Mouse (Mus musculus) small intestine, adult 2 months (tissue): ENCODE data around the gene Folr1. TPM values are rescaled to one million over a fixed set of nuclear protein-coding genes. Genes with fewer than 3 reads are reported as not detected.

Experiments used
- H3K27ac ChIP-seq: fragments of 200-500 bp; 2 replicates; pipeline ENCODE4 v1.5.1; 2012; ENCODE audit warnings: low read depth, low read length, control low read depth, inconsistent platforms; ENCODE audit not compliant: insufficient read depth
- H3K27me3 ChIP-seq: fragments of 200-500 bp; 2 replicates; pipeline ENCODE4 v1.6.1; 2012; ENCODE audit warnings: mild to moderate bottlenecking, moderate library complexity, low read length, inconsistent platforms; ENCODE audit not compliant: control insufficient read depth, insufficient read depth
- H3K36me3 ChIP-seq: fragments of 200-500 bp; 2 replicates; pipeline ENCODE4 v1.6.1; 2012; ENCODE audit warnings: mild to moderate bottlenecking, low read length, control low read depth, inconsistent platforms; ENCODE audit not compliant: control insufficient read depth, insufficient read depth
- H3K4me1 ChIP-seq: fragments of 200-500 bp; 2 replicates; pipeline ENCODE4 v1.6.1; 2012; ENCODE audit warnings: low read length, inconsistent platforms, mixed read lengths; ENCODE audit not compliant: control insufficient read depth, insufficient read depth, insufficient read length
- H3K4me3 ChIP-seq: fragments of 200-500 bp; 2 replicates; pipeline ENCODE4 v1.5.1; 2012; ENCODE audit warnings: low read depth, mild to moderate bottlenecking, control low read depth, inconsistent platforms, low read length, moderate library complexity
- CTCF ChIP-seq: fragments of 200-500 bp; IDR thresholded peaks from 2 replicates; pipeline ENCODE4 v1.5.1; 2012; ENCODE audit warnings: low read depth, mild to moderate bottlenecking, control low read depth, inconsistent platforms, low read length, moderate library complexity, mixed read lengths; ENCODE audit not compliant: insufficient replicate concordance, insufficient read length; ENCODE audit errors: extremely low read depth
- POLR2A ChIP-seq: fragments of 200-500 bp; IDR thresholded peaks from 2 replicates; pipeline ENCODE4 v1.6.1; 2012; ENCODE audit warnings: low read depth, mild to moderate bottlenecking, control low read depth, inconsistent platforms, low read length, moderate library complexity
- WGBS: fragments of 180-500 bp; shearing (Covaris S2); methylation state at CpG from one replicate; pipeline ENCODE4 v1.1.7; 2018; 5-methylcytosine and 5-hydroxymethylcytosine counted together
- polyA plus RNA-seq: library from polyadenylated mRNA; depleted of rRNA; stranded (reverse); fragments of >200 nt; gene quantifications from 2 replicates; pipeline ENCODE4 v1.2.3, GENCODE M21; 2012

Folr1 gene
- polyA plus RNA-seq, 1 experiment = 0.84 TPM

GRCm38 (mm10) chr7:101857094-101857493 is 13.5 kb downstream of the Folr1 start, which contains the start of gene Folr2:
TSS of gene Folr2 (minus strand) at chr7:101857194.
- Histone ChIP-seq H3K4me1 (no peaks in the 10 kb centered on the region; the same call in 1 of the 2 replicates), H3K4me3 (no peak within 1 kb of the TSS), H3K36me3 (no peaks in the 10 kb centered on the region), H3K27me3 (no peaks in the 10 kb centered on the region), H3K27ac (no peak within 1 kb of the TSS)
- 78% methylated on average over 4 of the region's 4 CpGs for WGBS
- TF ChIP-seq CTCF (no peak), POLR2A (no peak)

- 82% methylated on average over 2 of the region's 2 CpGs for WGBS
- Histone ChIP-seq H3K27ac (no peak overlapping the region), H3K27me3 (no peaks in the 10 kb centered on the region)
Measured at GRCm38 (mm10) chr7:101853816-101854215, 16.8 kb downstream of the Folr1 start.

GRCm38 (mm10) chr7:101852846-101853245 is 17.7 kb downstream of the Folr1 start:
- Histone ChIP-seq H3K4me3 (no peak overlapping the region), H3K36me3 (no peaks in the 10 kb centered on the region), H3K27ac (no peak overlapping the region), H3K4me1 (no peaks in the 10 kb centered on the region), H3K27me3 (no peaks in the 10 kb centered on the region)
- 83% methylated on average over 6 of the region's 6 CpGs for WGBS
- TF ChIP-seq CTCF (no peak), POLR2A (no peak)

More at GRCm38 (mm10) chr7:101853816-101854215, 16.8 kb downstream of the Folr1 start:
- no peaks in the 10 kb centered on the region; the same call in 1 of the 2 replicates for H3K4me1 ChIP-seq
- H3K4me3 ChIP-seq = no peak overlapping the region
- H3K36me3 ChIP-seq = no peaks in the 10 kb centered on the region
- TF ChIP-seq CTCF = no peak
- no peak for TF ChIP-seq POLR2A

- no peaks in the 10 kb centered on the region for H3K36me3 ChIP-seq
- H3K4me3 ChIP-seq = no peak overlapping the region
- H3K4me1 ChIP-seq = no peaks in the 10 kb centered on the region
- TF ChIP-seq POLR2A (no peak), CTCF (no peak)
- WGBS = 77% methylated on average over 6 of the region's 6 CpGs
- H3K27me3 ChIP-seq = no peaks in the 10 kb centered on the region
- H3K27ac ChIP-seq = no peak overlapping the region
Measured at GRCm38 (mm10) chr7:101851689-101852088, 18.9 kb downstream of the Folr1 start.

- H3K36me3 ChIP-seq = no peaks in the 10 kb centered on the region
- TF ChIP-seq POLR2A = no peak
- no peak for TF ChIP-seq CTCF
- no peak overlapping the region for H3K4me3 ChIP-seq
- 92% methylated on average over 1 of the region's 1 CpGs for WGBS
- no peaks in the 10 kb centered on the region for H3K27me3 ChIP-seq
- H3K27ac ChIP-seq = no peak overlapping the region
- H3K4me1 ChIP-seq = no peaks in the 10 kb centered on the region
Measured at GRCm38 (mm10) chr7:101847934-101848333, 22.7 kb downstream of the Folr1 start.

- Histone ChIP-seq H3K4me3 (no peak overlapping the region), H3K27me3 (no peaks in the 10 kb centered on the region), H3K4me1 (no peaks in the 10 kb centered on the region), H3K27ac (no peak overlapping the region), H3K36me3 (no peaks in the 10 kb centered on the region)
- WGBS = 67% methylated on average over 6 of the region's 6 CpGs
- TF ChIP-seq CTCF = no peak
- TF ChIP-seq POLR2A = no peak
Measured at GRCm38 (mm10) chr7:101844186-101844585, 26.4 kb downstream of the Folr1 start.

GRCm38 (mm10) chr7:101837606-101838471 is 32.7 kb downstream of the Folr1 start, which contains the start of gene Inppl1:
TSS of gene Inppl1 (minus strand) at chr7:101838229.
- peaks cover 12% of the 10 kb centered on the region for H3K36me3 ChIP-seq
- under 1% methylated on average over 64 of the region's 64 CpGs for WGBS
- TF ChIP-seq CTCF = peak; percentile 47; the same call in 1 of the 2 replicates
- peak; percentile 12; the same call in 1 of the 2 replicates for TF ChIP-seq POLR2A
- no peaks in the 10 kb centered on the region; the same call in 1 of the 2 replicates for H3K4me1 ChIP-seq
- H3K4me3 ChIP-seq = peak within 1 kb of the TSS; percentile 96
- peak within 1 kb of the TSS; percentile 90 for H3K27ac ChIP-seq
- H3K27me3 ChIP-seq = no peaks in the 10 kb centered on the region
